Mouse (Mus musculus): ENCODE measurements around the gene Bfsp1. TPM values are rescaled to one million over a fixed set of nuclear protein-coding genes. Genes with fewer than 3 reads are reported as not detected.

Gene Bfsp1
- polyA plus RNA-seq, 1 experiment from 2014 or later: 1.1 TPM

DNA sequence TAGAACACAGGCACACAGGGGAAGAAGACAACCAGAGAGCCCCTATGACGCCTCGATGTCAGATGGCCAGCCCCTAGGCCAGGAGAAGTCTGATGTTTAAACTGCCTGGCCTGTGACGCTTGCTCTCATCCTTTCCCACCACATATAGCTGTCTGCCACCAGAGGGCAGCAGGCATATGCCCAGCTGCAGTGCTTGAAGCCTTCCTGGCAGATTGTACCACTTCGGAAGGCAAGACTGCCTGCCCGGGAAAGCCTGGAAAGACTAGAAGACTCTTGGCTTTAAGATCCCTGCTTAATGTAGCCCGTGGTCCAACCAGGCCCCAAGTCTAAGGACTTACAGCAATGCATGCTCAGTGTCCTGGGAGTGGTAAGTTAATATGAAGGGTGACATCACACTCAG is 4.4 kb upstream of the Bfsp1 start:
- WGBS: 4% methylated on average over 6 of the region's 6 CpGs
- Histone ChIP-seq H3K9ac (ENCODE audit: low read length) (no peak overlapping the region), H3K36me3 (ENCODE audit: control insufficient read depth, insufficient read depth, low read length) (no peaks in the 10 kb centered on the region), H3K9me3 (replicated peaks; ENCODE audit: control insufficient read depth, low read length) (no peaks in the 10 kb centered on the region), H3K4me2 (ENCODE audit: low read depth, low read length) (peak overlapping the region; percentile 35), H3K27me3 (ENCODE audit: control insufficient read depth, insufficient read depth, low read length) (no peaks in the 10 kb centered on the region), H3K4me3 (replicated peaks; ENCODE audit: low read length) (no peak overlapping the region), H3K27ac (ENCODE audit: low read length) (no peak overlapping the region; the same call in 1 of the 2 replicates), H3K4me1 (ENCODE audit: control insufficient read depth, insufficient read depth, low read length) (peaks cover 4% of the 10 kb centered on the region; the same call in 1 of the 2 replicates)
- peak; percentile 26; the same call in 1 of the 2 replicates for ATAC-seq (ENCODE audit: insufficient read depth, low FRiP score)

DNA sequence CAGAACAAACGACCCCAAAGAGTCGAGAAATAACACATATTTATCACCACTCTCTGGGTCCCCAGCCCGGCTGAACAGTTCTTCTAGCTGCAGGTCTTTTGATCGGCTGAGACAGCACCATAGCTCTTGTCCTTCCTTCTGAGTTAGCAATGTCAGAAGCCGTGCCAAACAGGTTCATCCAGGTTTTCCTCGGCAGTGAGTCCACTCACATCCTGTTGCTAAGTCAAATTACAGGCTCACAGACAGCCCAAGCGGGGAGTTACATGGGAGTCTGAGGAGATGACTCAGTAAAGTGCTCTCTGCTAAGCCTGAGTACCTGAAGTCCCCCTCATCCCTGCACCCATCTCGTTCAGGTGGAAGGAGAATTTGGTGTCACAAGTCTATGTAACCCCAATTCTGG is 1.6 kb upstream of the Bfsp1 start:
- H3K9ac ChIP-seq (ENCODE audit: low read length): no peak overlapping the region
- no peaks in the 10 kb centered on the region for H3K36me3 ChIP-seq (ENCODE audit: control insufficient read depth, insufficient read depth, low read length)
- no peak overlapping the region for H3K27ac ChIP-seq (ENCODE audit: low read length)
- no peak overlapping the region for H3K4me2 ChIP-seq (ENCODE audit: low read depth, low read length)
- H3K9me3 ChIP-seq (replicated peaks; ENCODE audit: control insufficient read depth, low read length): no peaks in the 10 kb centered on the region
- 37% methylated on average over 8 of the region's 8 CpGs for WGBS
- no peaks in the 10 kb centered on the region for H3K27me3 ChIP-seq (ENCODE audit: control insufficient read depth, insufficient read depth, low read length)
- H3K4me1 ChIP-seq (ENCODE audit: control insufficient read depth, insufficient read depth, low read length): no peaks in the 10 kb centered on the region
- no peak overlapping the region for H3K4me3 ChIP-seq (replicated peaks; ENCODE audit: low read length)
- no peak for ATAC-seq (ENCODE audit: insufficient read depth, low FRiP score)

DNA sequence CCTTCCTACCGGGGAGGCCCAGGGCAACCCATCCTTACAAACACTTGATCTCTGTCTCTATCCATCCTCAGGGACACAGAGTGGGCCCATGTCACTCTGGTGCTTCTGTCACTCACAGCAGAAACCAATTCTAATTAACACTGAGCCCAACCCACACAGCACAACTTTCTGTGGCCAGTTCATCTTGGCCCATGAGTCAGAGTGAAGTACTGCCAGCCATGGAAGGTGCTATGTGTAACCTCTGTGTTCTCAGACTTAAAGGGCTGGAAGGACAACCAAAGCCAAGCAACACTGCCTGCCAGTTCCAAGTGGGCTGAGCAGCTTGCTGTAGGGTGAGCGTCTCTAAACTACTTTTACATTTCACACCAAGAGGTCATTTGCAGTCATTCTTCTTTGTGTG is 3.8 kb downstream of the Bfsp1 start:
- no peaks in the 10 kb centered on the region for H3K4me1 ChIP-seq (ENCODE audit: control insufficient read depth, insufficient read depth, low read length)
- H3K4me3 ChIP-seq (replicated peaks; ENCODE audit: low read length): no peak overlapping the region
- H3K27ac ChIP-seq (ENCODE audit: low read length): no peak overlapping the region
- H3K36me3 ChIP-seq (ENCODE audit: control insufficient read depth, insufficient read depth, low read length): no peaks in the 10 kb centered on the region
- ATAC-seq (ENCODE audit: insufficient read depth, low FRiP score): no peak
- H3K4me2 ChIP-seq (ENCODE audit: low read depth, low read length): no peak overlapping the region
- no peaks in the 10 kb centered on the region for H3K27me3 ChIP-seq (ENCODE audit: control insufficient read depth, insufficient read depth, low read length)
- H3K9ac ChIP-seq (ENCODE audit: low read length): no peak overlapping the region
- H3K9me3 ChIP-seq (replicated peaks; ENCODE audit: control insufficient read depth, low read length): no peaks in the 10 kb centered on the region
- WGBS: 79% methylated on average over 2 of the region's 2 CpGs

DNA sequence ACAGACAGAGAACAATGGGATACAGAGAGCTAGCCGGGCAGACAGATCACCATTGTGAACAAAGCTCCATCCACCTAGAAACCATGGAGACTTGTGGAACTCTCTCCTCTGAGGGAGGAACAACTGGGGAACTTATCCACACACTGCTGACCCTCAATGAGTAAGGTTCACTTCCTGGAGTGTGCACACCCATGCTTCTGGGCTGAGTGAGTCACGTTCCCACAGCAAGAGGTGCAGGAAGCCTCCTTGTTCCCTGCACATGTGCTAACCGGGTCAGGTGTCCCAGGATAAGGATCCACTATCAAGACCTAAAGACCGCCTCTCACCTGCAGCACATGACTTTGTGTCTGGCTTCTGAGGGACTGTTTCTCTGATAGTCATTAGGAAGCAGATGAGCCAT is 9.5 kb downstream of the Bfsp1 start:
- peak; percentile 88 for ATAC-seq (ENCODE audit: insufficient read depth, low FRiP score)
- H3K9ac ChIP-seq (ENCODE audit: low read length): no peak overlapping the region
- no peaks in the 10 kb centered on the region for H3K36me3 ChIP-seq (ENCODE audit: control insufficient read depth, insufficient read depth, low read length)
- no peak overlapping the region for H3K4me3 ChIP-seq (replicated peaks; ENCODE audit: low read length)
- no peaks in the 10 kb centered on the region for H3K27me3 ChIP-seq (ENCODE audit: control insufficient read depth, insufficient read depth, low read length)
- WGBS: 65% methylated on average over 4 of the region's 4 CpGs
- H3K27ac ChIP-seq (ENCODE audit: low read length): peak overlapping the region; percentile 28
- no peaks in the 10 kb centered on the region for H3K9me3 ChIP-seq (replicated peaks; ENCODE audit: control insufficient read depth, low read length)
- H3K4me2 ChIP-seq (ENCODE audit: low read depth, low read length): no peak overlapping the region
- peaks cover 17% of the 10 kb centered on the region; the same call in 1 of the 2 replicates for H3K4me1 ChIP-seq (ENCODE audit: control insufficient read depth, insufficient read depth, low read length)

DNA sequence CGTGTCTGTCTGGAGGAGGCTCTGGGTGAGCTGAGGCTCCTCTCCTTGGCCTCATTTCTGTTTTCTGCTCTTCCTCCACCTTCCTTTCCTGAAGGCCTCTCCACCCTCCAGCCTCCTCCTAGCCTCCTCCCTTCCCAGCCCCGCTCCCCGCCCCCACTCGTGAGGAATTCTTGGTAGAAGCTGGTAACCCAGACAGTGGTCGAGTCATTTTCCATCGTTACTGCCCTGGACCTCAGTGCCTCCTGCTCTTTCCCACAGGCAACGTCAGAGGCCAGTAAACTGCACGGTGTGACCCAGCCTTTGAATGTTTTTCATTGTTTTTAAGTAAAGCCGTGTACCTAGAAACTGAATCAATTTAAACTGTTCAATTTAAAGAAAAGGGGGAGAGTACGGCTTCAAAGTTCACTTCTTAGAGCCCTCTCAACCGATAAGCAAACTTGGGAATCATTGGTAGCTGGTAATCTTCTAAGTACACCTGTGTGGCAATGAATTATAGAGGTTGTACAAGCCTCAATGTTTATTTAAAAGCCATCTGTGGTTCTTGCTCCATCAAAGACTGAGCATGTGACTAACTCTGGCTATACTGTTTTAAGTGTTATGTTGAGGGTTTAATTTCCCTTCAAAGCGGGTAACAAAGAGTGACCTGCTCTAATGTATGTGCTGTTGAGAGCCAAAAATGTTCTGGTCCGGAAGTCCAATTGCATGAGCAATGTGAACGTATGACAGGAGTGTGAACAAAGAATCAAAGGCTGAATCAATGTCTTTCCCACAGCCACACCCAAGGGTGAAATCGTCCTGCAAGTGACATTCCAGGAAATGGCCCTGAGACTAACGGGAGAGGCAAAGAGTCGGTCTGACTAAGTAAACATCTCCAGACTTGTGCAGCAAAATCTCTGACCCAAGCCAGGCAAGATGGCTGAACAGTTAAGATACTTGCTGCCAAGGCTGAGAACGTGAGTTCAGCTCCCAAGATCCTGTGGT is 10.4 kb downstream of the Bfsp1 start:
- H3K4me2 ChIP-seq (ENCODE audit: low read depth, low read length): peak overlapping the region; percentile 13; the same call in 1 of the 2 replicates
- H3K9me3 ChIP-seq (replicated peaks; ENCODE audit: control insufficient read depth, low read length): no peaks in the 10 kb centered on the region
- H3K27me3 ChIP-seq (ENCODE audit: control insufficient read depth, insufficient read depth, low read length): no peaks in the 10 kb centered on the region
- 29% methylated on average over 18 of the region's 18 CpGs for WGBS
- peak overlapping the region; percentile 49 for H3K27ac ChIP-seq (ENCODE audit: low read length)
- no peak overlapping the region for H3K9ac ChIP-seq (ENCODE audit: low read length)
- H3K4me3 ChIP-seq (replicated peaks; ENCODE audit: low read length): no peak overlapping the region
- ATAC-seq (ENCODE audit: insufficient read depth, low FRiP score): peak; percentile 51; the same call in 1 of the 2 replicates
- H3K36me3 ChIP-seq (ENCODE audit: control insufficient read depth, insufficient read depth, low read length): no peaks in the 10 kb centered on the region
- H3K4me1 ChIP-seq (ENCODE audit: control insufficient read depth, insufficient read depth, low read length): peaks cover 17% of the 10 kb centered on the region; the same call in 1 of the 2 replicates

DNA sequence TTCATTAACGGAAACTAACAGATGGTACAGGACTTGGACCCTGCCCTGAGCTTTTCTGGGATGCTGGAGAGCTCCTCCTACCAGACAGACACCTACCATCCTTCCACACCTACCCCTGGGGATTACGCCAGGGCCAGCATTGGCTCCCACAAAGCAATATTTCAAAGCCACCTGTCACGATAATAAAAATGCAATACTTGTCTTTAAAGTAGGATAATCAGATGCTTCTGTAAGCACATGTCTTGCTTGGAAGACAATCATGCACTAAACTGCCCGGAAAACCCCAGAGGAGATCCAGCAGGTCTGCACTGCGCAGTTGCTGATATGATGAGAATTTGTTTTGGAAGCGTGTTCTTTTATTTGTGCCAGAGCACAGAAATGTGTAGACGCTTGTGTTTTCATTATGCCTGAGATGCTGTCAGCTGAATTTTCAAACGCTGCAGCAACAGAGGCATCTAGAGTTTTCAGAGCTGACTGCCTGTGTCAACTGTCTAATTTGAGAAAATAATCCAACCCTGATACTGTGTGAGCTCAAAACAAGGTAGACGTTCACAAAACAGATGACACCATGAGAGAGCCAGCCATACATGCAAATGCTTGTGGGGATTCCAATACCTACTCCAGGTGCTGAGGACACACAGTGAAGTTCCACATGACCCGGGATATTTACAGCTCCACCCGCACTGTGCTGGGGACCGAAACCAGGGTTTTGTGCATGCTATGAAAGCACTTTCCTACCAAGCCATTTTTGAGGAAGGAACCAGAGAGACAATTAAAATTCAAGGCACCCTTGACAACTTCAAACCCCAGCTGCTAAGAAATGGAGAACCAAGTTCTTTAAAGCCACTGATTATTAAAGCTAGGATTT is 11.4 kb downstream of the Bfsp1 start:
- Histone ChIP-seq H3K27ac (ENCODE audit: low read length) (peak overlapping the region; percentile 49; the same call in 1 of the 2 replicates), H3K27me3 (ENCODE audit: control insufficient read depth, insufficient read depth, low read length) (no peaks in the 10 kb centered on the region), H3K4me2 (ENCODE audit: low read depth, low read length) (no peak overlapping the region), H3K36me3 (ENCODE audit: control insufficient read depth, insufficient read depth, low read length) (no peaks in the 10 kb centered on the region), H3K4me1 (ENCODE audit: control insufficient read depth, insufficient read depth, low read length) (peaks cover 24% of the 10 kb centered on the region; the same call in 1 of the 2 replicates), H3K4me3 (replicated peaks; ENCODE audit: low read length) (no peak overlapping the region), H3K9me3 (replicated peaks; ENCODE audit: control insufficient read depth, low read length) (no peaks in the 10 kb centered on the region), H3K9ac (ENCODE audit: low read length) (no peak overlapping the region)
- WGBS: 75% methylated on average over 12 of the region's 12 CpGs
- no peak for ATAC-seq (ENCODE audit: insufficient read depth, low FRiP score)

DNA sequence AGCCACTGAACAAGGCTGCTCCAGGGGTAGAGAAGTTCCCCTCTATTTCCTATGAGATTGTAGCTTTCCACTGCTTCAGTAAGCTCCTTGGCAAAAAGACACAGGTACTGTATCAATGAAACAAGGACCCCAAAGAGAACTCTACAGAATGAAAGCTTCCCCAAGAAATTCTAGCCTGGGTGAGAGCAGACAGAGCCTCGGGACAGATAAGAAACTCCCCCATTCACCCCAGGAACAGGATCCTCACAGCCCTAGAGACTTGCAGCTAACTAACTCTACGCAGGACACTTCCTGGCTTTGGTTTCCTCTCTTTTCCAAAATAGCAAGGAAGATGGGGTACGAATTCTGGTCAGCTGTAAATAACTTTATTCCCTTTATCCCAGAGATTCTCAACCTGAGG is 15.7 kb downstream of the Bfsp1 start:
- ATAC-seq (ENCODE audit: insufficient read depth, low FRiP score): no peak
- H3K27me3 ChIP-seq (ENCODE audit: control insufficient read depth, insufficient read depth, low read length): no peaks in the 10 kb centered on the region
- peak overlapping the region; percentile 54; the same call in 1 of the 2 replicates for H3K27ac ChIP-seq (ENCODE audit: low read length)
- H3K4me1 ChIP-seq (ENCODE audit: control insufficient read depth, insufficient read depth, low read length): peaks cover 10% of the 10 kb centered on the region; the same call in 1 of the 2 replicates
- no peak overlapping the region for H3K4me3 ChIP-seq (replicated peaks; ENCODE audit: low read length)
- H3K9me3 ChIP-seq (replicated peaks; ENCODE audit: control insufficient read depth, low read length): no peaks in the 10 kb centered on the region
- H3K9ac ChIP-seq (ENCODE audit: low read length): no peak overlapping the region
- 66% methylated on average over 3 of the region's 3 CpGs for WGBS
- H3K4me2 ChIP-seq (ENCODE audit: low read depth, low read length): no peak overlapping the region
- H3K36me3 ChIP-seq (ENCODE audit: control insufficient read depth, insufficient read depth, low read length): no peaks in the 10 kb centered on the region

DNA sequence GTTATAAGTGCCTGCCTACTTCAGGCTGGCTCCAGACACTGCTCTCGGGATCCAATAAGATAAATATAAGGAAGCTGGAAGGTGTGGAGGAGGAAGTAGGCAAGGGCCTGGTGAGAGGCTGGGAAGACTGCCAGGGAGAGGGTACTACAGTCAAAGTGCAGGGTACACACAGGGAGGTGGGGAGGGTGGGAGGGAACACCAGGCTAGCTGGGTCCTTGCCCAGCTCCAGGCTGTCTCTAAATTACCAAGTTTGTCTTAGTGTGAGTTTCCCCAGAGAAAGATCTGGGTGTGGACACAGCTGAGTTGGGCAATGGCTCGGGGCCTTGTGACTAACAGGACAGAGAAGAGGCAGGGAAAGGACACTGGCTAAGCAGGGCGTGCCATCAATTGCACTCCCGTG is 16.2 kb downstream of the Bfsp1 start:
- peak; percentile 78 for ATAC-seq (ENCODE audit: insufficient read depth, low FRiP score)
- H3K4me2 ChIP-seq (ENCODE audit: low read depth, low read length): no peak overlapping the region
- H3K27me3 ChIP-seq (ENCODE audit: control insufficient read depth, insufficient read depth, low read length): no peaks in the 10 kb centered on the region
- H3K9ac ChIP-seq (ENCODE audit: low read length): no peak overlapping the region
- no peaks in the 10 kb centered on the region for H3K36me3 ChIP-seq (ENCODE audit: control insufficient read depth, insufficient read depth, low read length)
- no peak overlapping the region for H3K4me3 ChIP-seq (replicated peaks; ENCODE audit: low read length)
- 62% methylated on average over 4 of the region's 4 CpGs for WGBS
- peak overlapping the region; percentile 54; the same call in 1 of the 2 replicates for H3K27ac ChIP-seq (ENCODE audit: low read length)
- H3K9me3 ChIP-seq (replicated peaks; ENCODE audit: control insufficient read depth, low read length): no peaks in the 10 kb centered on the region
- H3K4me1 ChIP-seq (ENCODE audit: control insufficient read depth, insufficient read depth, low read length): peaks cover 7% of the 10 kb centered on the region; the same call in 1 of the 2 replicates

Data from stomach, embryonic 16.5 days (tissue).